Mouse (Mus musculus) yolk sac, embryonic 10.5 days (tissue): ENCODE data around the gene Apol7b.

Experiments used
- DNase-seq: peaks from one replicate; pipeline ENCODE4 v3.0.0-alpha.2; 2017; ENCODE audit warnings: low spot score

Gene Apol7b

GRCm38 (mm10) chr15:77384340-77385030 is 62.8 kb downstream of the Apol7b start:
- no peak for DNase-seq

- no peak for DNase-seq
Measured at GRCm38 (mm10) chr15:77382880-77383279, 64.4 kb downstream of the Apol7b start.

- DNase-seq: peak; percentile 70
Measured at GRCm38 (mm10) chr15:77382271-77382850, 64.9 kb downstream of the Apol7b start.

GRCm38 (mm10) chr15:77381481-77381880 is 65.8 kb downstream of the Apol7b start:
- DNase-seq: no peak

- DNase-seq: no peak
Measured at GRCm38 (mm10) chr15:77379921-77380320, 67.4 kb downstream of the Apol7b start.

GRCm38 (mm10) chr15:77377419-77377818 is 69.9 kb downstream of the Apol7b start:
- no peak for DNase-seq

GRCm38 (mm10) chr15:77376920-77377319 is 70.4 kb downstream of the Apol7b start:
- no peak for DNase-seq
